Comparison of ENCODE assay signal across 8 mouse cellular contexts in the genomic region with DNA sequence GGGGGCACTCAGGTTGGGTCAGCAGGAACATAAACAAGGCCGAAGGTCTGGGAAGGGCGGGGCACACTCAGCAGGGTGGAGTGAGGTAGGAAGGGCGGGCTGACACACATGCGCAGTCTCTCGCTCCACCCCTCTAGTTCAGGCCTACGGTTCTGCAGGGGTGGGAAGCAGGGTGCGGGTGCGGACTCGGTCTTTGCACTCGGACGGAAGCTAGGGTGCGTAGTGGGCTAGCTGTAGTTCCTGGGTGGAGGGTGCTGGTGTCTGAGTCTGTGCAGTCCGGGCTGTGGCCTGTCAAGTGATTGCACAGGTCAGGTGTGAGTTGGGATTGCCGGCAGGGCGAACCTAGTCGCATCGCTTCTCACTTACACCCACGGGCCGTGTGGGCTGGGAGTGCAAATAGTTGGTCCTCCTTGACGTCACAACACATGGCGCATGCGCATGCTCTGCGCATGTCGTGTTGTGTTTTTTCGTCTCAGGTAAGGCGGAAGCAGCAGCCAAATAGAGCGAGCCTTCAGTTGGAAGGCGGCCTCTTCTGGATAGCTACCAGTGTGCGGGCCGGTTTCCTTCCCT. TPM values are rescaled to one million over a fixed set of nuclear protein-coding genes. Genes with fewer than 3 reads are reported as not detected.
DNase-seq lines count a peak whose midpoint lies in the region; ATAC-seq lines count a peak whose summit lies in the region.

No protein-coding gene starts in this region.

- H3K36me3 ChIP-seq in forebrain, embryonic 14.5 days (ENCODE audit: control insufficient read depth, insufficient read depth, low read length): peaks cover 12% of the 10 kb centered on the region; the same call in 1 of the 2 replicates
- H3K36me3 ChIP-seq in neural tube, embryonic 15.5 days: peaks cover 15% of the 10 kb centered on the region

- intact Hi-C loops in heart, postnatal 14 days (cut with DNase I): no loop called here

- H3K9ac ChIP-seq in forebrain, embryonic 14.5 days (ENCODE audit: low read length): peak overlapping the region; percentile 64
- H3K9ac ChIP-seq in neural tube, embryonic 15.5 days (replicated peaks): peak overlapping the region; percentile 76

- peak; percentile 97 for ATAC-seq in forebrain, embryonic 14.5 days
- ATAC-seq in neural tube, embryonic 15.5 days (ENCODE audit: low FRiP score): peak; percentile 95

- no peaks in the 10 kb centered on the region for H3K9me3 ChIP-seq in forebrain, embryonic 14.5 days (replicated peaks; ENCODE audit: control insufficient read depth, low read length)
- H3K9me3 ChIP-seq in neural tube, embryonic 15.5 days (replicated peaks): no peaks in the 10 kb centered on the region

- H3K4me1 ChIP-seq in forebrain, embryonic 14.5 days (ENCODE audit: control insufficient read depth, insufficient read depth, low read length): peaks cover 6% of the 10 kb centered on the region
- H3K4me1 ChIP-seq in neural tube, embryonic 15.5 days: peaks cover 19% of the 10 kb centered on the region

- H3K27me3 ChIP-seq in forebrain, embryonic 14.5 days (replicated peaks; ENCODE audit: control insufficient read depth, insufficient read depth, low read length): no peaks in the 10 kb centered on the region
- H3K27me3 ChIP-seq in neural tube, embryonic 15.5 days (replicated peaks): no peaks in the 10 kb centered on the region

- H3K27ac ChIP-seq in forebrain, embryonic 14.5 days (ENCODE audit: low read depth, low read length): peak overlapping the region; percentile 92
- H3K27ac ChIP-seq in neural tube, embryonic 15.5 days (replicated peaks): peak overlapping the region; percentile 99

- under 1% methylated on average over 30 of the region's 30 CpGs for WGBS in forebrain, embryonic 14.5 days
- under 1% methylated on average over 30 of the region's 30 CpGs for WGBS in neural tube, embryonic 15.5 days

- peak; percentile 97 for DNase-seq in ES-CJ7 (ENCODE audit: low read depth, low spot score)
- peak; percentile 96 for DNase-seq in cerebellum, adult 11 months
- peak; percentile 98 for DNase-seq in forebrain, embryonic 14.5 days (ENCODE audit: low spot score)
- peak; percentile 91 for DNase-seq in heart, postnatal 14 days
- peak; percentile 97 for DNase-seq in layer of hippocampus, adult 11-12 months (ENCODE audit: low spot score)
- peak; percentile 96 for DNase-seq in lung, adult 18-20 months
- DNase-seq in testis, postnatal 14 days (ENCODE audit: low spot score): peak; percentile 90

- peak overlapping the region; percentile 91 for H3K4me2 ChIP-seq in forebrain, embryonic 14.5 days (ENCODE audit: low read length)
- peak overlapping the region; percentile 83 for H3K4me2 ChIP-seq in neural tube, embryonic 15.5 days

- H3K4me3 ChIP-seq in forebrain, embryonic 14.5 days (ENCODE audit: low read depth, low read length): peak overlapping the region; percentile 42
- peak overlapping the region; percentile 63 for H3K4me3 ChIP-seq in neural tube, embryonic 15.5 days (replicated peaks)

RNA-seq across cellular contexts. Expression of a gene that starts 0.5 kb away (rescaled TPM):
- 11.0 and 12.7 TPM in 2 replicates for polyA plus RNA-seq in forebrain, embryonic 14.5 days (2014; fragmentation: Nextera tagmentation; extraction: Ambion mirVana)
- 10 to 100 TPM; 29.3 to 29.5 TPM for total RNA-seq in heart, postnatal 14 days (2021)
- 16.0 and 17.8 TPM in 2 replicates for polyA plus RNA-seq in neural tube, embryonic 15.5 days (2015; fragmentation: Nextera tagmentation; extraction: Ambion mirVana)

RNA-seq across cellular contexts. Expression of a gene that starts 21.4 kb away (rescaled TPM):
- polyA plus RNA-seq in forebrain, embryonic 14.5 days (2014; fragmentation: Nextera tagmentation; extraction: Ambion mirVana): 8.0 and 8.5 TPM in 2 replicates
- total RNA-seq in heart, postnatal 14 days (2021): 10 to 100 TPM in 1 of 2 experiments, 1 to 10 TPM in 1; 8.3 to 10.6 TPM
- polyA plus RNA-seq in neural tube, embryonic 15.5 days (2015; fragmentation: Nextera tagmentation; extraction: Ambion mirVana): 7.9 and 11.0 TPM in 2 replicates

RNA-seq across cellular contexts. Expression of a gene that starts 23.5 kb away (rescaled TPM):
- 173 and 185 TPM in 2 replicates for polyA plus RNA-seq in forebrain, embryonic 14.5 days (2014; fragmentation: Nextera tagmentation; extraction: Ambion mirVana)
- 10 to 100 TPM; 33.0 to 33.9 TPM for total RNA-seq in heart, postnatal 14 days (2021)
- polyA plus RNA-seq in neural tube, embryonic 15.5 days (2015; fragmentation: Nextera tagmentation; extraction: Ambion mirVana): 146 and 174 TPM in 2 replicates

RNA-seq across cellular contexts. Expression of a gene that starts 35.9 kb away (rescaled TPM):
- not detected in 2 replicates for polyA plus RNA-seq in forebrain, embryonic 14.5 days (2014; fragmentation: Nextera tagmentation; extraction: Ambion mirVana)
- 1 to 10 TPM; 1.1 to 1.5 TPM for total RNA-seq in heart, postnatal 14 days (2021)
- polyA plus RNA-seq in neural tube, embryonic 15.5 days (2015; fragmentation: Nextera tagmentation; extraction: Ambion mirVana): not detected in 2 replicates

Comparison
In these comparisons a context has a peak if more than half of its experiments do, and no peak if none do; other contexts are left out.
1. Peak in every context shown above with its lines: DNase-seq, ATAC-seq, H3K4me3 ChIP-seq and H3K27ac ChIP-seq.